Mouse (Mus musculus) CH12.LX (cell line): ENCODE data around the gene Rad17.

Source experiments
- BHLHE40 ChIP-seq: IDR thresholded peaks from 2 replicates; pipeline ENCODE4 v1.6.1; 2011; ENCODE audit warnings: mild to moderate bottlenecking, low read depth, low read length, improper control_type of control experiment
- CHD2 ChIP-seq: IDR thresholded peaks from 2 replicates; pipeline ENCODE4 v1.6.1; 2011; ENCODE audit warnings: low read length, improper control_type of control experiment
- CTCF ChIP-seq, 2 experiments: IDR thresholded peaks in 1 of 2; conservative IDR thresholded peaks in 1 of 2; 2 replicates each; pipeline ENCODE4 v1.5.1; 2011 to 2012; ENCODE audit warnings: low read depth in 2 of 2, low read length in 2 of 2, improper control_type of control experiment in 1 of 2, inconsistent platforms in 1 of 2, mild to moderate bottlenecking in 1 of 2, moderate library complexity in 1 of 2
- E2F4 ChIP-seq: IDR thresholded peaks from 2 replicates; pipeline ENCODE4 v1.6.1; 2011; ENCODE audit warnings: low read depth, low read length, improper control_type of control experiment; ENCODE audit not compliant: insufficient replicate concordance
- ETS1 ChIP-seq: conservative IDR thresholded peaks from 2 replicates; pipeline ENCODE4 v1.6.1; 2012; ENCODE audit warnings: low read depth, mild to moderate bottlenecking, inconsistent platforms, low read length, improper control_type of control experiment, moderate library complexity
- POLR2A ChIP-seq: IDR thresholded peaks from 2 replicates; pipeline ENCODE4 v1.6.1; 2011; ENCODE audit warnings: low read depth, mild to moderate bottlenecking, improper control_type of control experiment, low read length
- TCF12 ChIP-seq: IDR thresholded peaks from 2 replicates; pipeline ENCODE4 v1.6.1; 2014; ENCODE audit warnings: low read depth, mild to moderate bottlenecking, inconsistent platforms, low read length, improper control_type of control experiment
- UBTF ChIP-seq: IDR thresholded peaks from 2 replicates; pipeline ENCODE4 v1.6.1; 2012; ENCODE audit warnings: low read depth, mild to moderate bottlenecking, inconsistent platforms, low read length, improper control_type of control experiment, moderate library complexity

- TF ChIP-seq ETS1, result no peak
- no peak for TF ChIP-seq CTCF (conservative IDR thresholded peaks at IDR 0.05 in 1 of 2, IDR thresholded peaks at IDR 0.05 in 1 of 2; ENCODE audit: low read depth in 2 of 2, low read length in 2 of 2)
- no peak for TF ChIP-seq POLR2A
- TF ChIP-seq BHLHE40, result no peak
- no peak for TF ChIP-seq TCF12
- no peak for TF ChIP-seq UBTF
- TF ChIP-seq E2F4, result no peak
- no peak for TF ChIP-seq CHD2
Observed at GRCm38 (mm10) chr13:100675936-100676635, 25.2 kb upstream of the Rad17 start.
